Mouse (Mus musculus): Measurements from ENCODE around the gene Tmem186.
A peak's percentile ranks its signal among the peaks of the same experiment; 100 is the strongest.

DNA sequence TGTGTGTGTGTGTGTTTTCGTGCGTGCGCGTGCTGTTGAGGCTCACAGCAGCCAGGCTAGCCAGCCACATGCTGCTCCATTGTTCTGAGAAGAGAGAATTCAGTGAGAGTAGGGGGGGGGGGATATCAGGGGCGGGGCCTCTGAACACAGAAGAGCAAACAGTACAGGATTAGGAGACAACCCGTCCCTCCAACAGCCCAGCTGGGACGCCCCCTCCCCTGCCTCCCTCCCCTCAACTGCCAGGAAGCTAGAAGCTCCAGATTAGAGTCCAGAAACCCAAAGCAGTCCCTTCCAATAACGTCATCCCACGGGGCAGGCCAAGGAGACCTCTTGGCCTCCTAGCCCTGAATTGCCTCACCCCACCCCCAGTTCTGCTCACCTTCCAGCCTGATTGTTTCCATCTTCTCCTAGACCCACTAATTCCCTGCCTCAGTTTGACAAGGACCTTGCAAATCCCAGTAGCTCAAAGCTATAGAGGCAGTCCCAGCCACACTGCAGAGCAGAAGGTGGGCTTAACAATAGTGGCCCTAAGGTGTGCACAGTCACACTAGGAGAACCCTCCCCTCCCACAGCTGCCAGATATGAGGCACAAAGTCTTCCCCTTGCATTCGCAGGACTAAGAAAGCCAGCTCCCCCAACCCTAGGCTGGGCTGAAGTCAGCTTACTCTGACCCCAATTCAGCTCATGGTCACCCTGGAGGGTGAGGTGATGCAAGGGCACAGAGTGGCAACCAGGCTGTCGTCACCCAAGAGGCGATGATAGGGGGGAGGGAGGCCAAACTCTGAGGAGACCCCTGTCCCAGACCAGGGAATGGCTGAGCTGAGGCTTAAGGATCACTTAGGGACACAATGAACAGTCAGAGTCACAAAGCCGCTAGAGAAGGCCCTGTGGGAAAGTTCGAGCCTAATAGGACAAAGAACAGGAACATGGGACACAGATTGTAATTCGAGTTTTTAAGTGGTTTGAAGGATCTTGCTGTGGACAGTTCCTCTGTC, 32.8 kb upstream of the Tmem186 start:
- peak; percentile 44 for TF ChIP-seq POLR2A (IDR thresholded peaks at IDR 0.05; ENCODE audit: insufficient read length, low read depth)
- TF ChIP-seq E2F4 (IDR thresholded peaks at IDR 0.05; ENCODE audit: insufficient read depth), result no peak
- TF ChIP-seq CEBPB (IDR thresholded peaks at IDR 0.05; ENCODE audit: insufficient read depth, poor library complexity, severe bottlenecking), result no peak
- TF ChIP-seq MAX (IDR thresholded peaks at IDR 0.05; ENCODE audit: low read depth), result no peak
- TF ChIP-seq MYOD1 (IDR thresholded peaks at IDR 0.05; ENCODE audit: control insufficient read depth in 1 of 3, insufficient read length in 2 of 3, low read depth in 2 of 3), result no peak
